Mouse (Mus musculus) kidney, postnatal 4 days (tissue): ENCODE results near the gene Plekhh3.
"Not testable (repeated sequence)": the region's sequence is repeated elsewhere in the genome, so short reads cannot be mapped to it uniquely, and the experiment has no call there.

ENCODE experiments used
- DNase-seq, 2 experiments: peaks; one replicate each; pipeline ENCODE4 v3.0.0; 2021; ENCODE audit warnings: mixed read lengths in 2 of 2

Plekhh3 gene

DNA sequence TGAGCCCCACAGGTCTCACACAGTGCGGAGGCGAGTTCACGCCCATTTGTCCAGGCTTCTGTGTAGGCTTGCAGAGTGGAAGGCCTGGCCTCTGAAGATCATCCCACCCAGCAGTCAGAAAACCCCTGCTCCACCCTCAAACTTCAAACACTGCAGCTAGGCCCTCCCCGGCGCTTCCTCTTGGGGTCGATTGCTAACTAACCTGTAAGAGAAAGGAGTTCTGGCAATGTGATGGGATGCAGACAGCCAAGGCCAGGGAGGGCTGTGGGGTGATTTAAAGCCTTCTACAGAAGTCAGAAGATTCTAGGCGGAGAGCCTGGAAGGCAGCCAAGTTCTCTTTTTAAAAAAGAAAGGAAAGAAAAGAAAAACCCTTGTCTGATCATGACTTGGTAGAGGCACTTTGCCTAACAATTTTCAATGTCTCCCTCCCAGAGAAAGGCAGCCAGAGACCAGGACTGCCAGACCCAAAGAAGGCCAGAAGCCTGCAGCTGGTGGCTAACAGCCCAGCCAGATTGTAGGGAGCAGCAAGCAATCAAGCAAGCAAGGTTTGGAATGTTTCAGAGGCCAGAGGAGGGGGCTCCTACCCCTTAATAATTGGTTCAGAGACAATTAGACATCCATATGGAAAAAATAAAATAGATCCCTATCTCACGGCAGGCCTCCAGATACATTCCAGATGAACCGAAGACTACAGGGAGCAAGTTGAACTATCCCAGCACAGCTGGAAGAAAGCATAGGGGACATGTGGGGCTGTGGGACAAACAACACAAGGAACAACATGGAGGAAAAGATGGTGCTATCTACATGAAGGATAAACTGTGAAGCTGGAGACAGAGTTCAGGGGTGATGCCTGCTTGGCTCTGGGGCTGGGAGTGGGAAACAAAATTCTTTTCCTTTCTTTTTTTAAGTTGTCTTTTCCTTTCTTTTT lies 21.7 kb downstream of the Plekhh3 start:
- peak; percentile 66 to 74 for DNase-seq

DNA sequence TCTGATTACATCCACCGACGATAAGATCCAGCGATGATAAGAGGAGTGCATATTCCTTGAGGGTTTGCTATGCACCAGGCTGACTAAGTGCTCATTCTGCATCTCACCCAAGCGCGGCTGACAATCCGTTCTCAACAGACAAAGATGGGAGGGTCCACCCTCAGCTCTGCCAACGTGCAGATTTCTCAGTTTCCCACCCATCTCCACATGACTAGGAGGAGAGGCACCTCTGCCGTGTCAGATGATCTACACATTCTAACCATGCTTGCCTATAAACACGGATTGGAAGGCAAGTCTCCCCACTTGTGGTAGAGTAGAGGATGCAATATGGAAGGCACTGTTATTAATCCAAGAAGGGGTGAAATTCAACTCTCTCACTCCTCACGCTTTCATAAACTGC lies 22.4 kb downstream of the Plekhh3 start:
- DNase-seq: no peak

DNA sequence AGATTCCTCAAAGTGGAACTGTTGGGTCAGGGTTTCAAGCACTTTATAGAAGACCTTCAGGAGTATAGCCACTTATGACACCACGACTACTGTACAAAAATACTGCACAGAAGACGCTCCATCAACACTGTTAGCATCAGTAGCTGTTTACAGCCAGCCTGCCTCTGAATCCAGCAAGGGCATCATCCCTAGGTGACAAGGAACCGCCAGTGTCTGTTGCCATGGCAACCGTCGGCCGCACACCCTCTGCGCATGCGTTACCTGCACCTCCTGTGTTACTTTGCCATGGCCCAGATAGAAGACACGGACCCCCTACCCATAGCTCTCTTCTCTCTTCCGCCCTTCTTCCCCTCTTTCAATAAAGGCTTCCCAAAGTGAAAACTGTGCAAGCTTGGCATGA lies 24.8 kb downstream of the Plekhh3 start:
- DNase-seq: peak in 1 of 2 experiments; percentile 28

DNA sequence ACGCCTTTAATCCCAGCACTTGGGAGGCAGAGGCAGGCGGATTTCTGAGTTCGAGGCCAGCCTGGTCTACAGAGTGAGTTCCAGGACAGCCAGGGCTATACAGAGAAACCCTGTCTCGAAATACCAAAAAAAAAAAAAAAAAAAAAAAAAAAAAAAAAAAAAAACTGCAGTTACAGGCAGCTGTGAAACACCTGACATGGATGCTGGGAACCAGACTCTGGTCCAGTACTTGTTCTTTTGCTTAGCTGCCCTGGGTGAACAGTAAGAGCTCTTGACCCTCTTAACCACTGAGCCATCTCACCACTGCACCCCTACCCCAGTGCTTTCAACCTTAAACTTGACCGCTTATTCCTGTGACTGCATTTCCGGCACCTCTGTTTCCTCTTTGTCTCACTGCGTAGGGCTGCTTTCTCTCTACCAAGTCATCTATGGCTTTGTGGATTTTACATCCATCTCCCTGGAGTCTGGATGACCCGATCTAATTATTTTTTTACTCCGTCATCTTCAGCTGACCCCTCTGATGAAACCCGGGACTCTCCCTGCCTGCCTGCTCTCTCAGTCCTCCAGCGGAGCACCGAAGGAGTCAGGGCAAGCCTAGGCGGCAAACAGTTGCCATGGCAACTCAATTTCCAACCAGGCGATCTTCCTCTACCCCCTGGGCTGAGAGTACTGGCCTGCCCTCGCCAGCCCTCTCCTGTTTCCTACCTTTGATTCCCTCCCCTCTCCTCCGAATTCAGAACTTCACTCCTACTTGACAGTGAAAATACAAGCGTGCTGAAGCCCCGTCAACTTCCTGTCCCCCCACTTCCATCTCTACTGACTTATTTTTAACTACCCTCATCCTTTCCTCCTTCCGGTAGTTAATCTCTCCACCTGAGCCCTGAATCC lies 27.6 kb downstream of the Plekhh3 start:
- peak; percentile 54 to 67 for DNase-seq

DNA sequence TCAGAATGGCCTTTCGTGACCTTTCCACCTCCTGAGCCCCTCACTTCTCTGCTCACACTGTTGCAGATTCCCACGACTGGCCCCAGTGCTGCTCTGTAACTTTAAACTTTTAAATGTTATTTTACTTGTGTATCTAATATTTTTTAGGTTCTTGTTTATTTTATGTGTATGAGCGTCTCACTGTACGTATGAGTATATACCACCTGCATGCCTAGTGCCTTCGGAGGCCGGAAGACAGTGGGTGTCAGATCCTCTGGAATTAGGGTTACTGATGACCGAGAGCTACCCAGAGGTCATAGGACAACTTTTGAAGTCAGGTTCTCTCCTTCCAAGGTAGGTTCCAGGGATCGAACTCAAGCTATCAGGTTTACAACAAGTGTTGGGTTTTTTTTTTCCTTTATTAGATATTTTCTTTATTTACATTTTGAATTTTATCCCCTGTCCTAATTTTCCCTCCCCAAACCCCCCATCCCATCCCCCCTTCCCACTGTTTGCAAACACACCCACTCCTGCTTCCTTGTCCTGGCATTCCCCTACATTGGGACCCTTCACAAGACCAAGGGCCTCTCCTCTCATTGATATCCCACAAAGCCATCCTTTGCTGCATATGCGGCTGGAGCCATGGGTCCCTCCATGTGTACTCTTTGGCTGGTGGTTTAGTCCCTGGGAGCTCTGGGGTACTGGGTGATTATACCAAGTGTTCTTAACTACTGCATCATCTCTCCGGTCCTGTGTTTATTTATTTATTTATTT lies 28.8 kb downstream of the Plekhh3 start:
- DNase-seq: no peak

DNA sequence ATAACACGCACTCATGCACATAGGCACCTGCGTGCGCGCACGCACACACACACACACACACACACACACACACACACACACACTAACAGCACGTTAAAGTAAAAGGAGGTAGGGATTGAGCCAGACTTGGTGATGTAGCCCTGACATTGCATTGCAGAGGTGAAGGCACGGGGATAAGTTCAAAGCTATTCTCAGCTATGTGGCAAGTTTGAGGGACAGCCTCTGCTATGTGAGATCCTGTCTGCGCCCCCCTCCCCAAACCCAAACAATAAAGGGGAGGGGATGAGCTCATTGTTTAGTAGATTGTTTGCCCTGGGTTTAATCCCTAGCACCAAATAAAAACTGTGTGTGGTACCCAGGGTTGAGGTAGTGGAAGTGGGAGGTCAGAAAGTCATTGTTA lies 30.1 kb downstream of the Plekhh3 start:
- DNase-seq: no peak

DNA sequence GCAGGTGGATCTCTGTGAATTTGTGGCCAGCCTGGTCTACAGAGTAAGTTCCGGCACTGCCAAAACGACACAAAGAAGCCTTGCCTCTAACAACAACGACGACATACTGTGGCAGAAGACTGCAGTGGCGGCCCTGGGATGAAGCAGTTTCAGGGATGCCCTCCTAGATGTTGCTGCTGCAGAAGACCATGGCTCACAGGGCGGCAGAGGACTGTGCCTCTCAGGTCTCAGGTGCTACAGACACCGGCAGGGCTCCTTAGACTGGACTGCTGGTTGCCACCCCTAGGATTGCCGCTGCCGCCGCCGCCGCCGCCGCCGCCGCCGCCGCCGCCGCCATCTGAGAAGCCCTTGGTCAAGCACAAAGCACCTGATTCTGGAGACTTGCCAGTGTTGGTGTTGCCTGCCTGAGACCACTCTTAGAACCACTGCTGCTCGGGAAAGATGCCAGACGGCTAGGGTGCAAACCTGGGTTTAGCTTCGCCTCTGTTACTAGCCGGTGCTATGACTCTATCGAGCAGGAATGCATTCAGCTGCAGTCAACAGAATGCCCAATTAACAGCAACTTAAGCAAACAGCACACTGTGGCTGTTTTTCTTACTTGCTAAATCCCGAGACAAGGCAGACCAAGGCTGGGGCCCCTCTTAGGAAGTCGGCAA lies 30.9 kb downstream of the Plekhh3 start:
- peak in 1 of 2 experiments; percentile 55 for DNase-seq

DNA sequence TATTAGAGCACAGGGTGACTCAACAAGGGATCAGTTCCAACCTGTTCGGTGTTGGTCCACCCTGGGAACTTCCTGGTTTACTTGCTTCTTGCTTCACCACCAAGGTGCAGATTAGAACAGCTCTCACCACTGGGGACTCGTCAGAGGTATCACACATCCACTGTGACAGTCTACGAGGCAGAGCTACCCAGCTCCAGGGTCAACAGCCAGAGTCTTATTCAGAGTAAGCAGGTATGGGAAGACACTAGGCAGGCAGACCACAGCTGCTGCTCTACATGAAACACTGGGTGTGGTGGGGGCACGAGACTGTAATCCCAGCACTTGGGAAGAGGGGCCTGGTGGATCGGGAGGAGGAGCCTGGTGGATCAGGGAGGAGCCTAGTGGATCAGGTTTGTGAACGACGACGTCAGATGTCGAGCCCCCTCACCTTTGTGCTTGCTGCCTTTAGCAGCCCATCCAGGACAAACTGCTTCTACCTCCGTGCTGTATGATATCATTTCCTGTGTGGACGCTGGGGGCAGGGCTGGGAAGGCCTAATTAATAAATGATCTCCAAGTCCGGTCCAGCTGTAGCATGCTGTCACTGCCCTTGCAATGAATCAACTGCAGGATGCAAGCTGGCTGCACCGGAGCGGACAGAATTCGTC lies 32.5 kb downstream of the Plekhh3 start:
- DNase-seq: peak; percentile 80 to 87

DNA sequence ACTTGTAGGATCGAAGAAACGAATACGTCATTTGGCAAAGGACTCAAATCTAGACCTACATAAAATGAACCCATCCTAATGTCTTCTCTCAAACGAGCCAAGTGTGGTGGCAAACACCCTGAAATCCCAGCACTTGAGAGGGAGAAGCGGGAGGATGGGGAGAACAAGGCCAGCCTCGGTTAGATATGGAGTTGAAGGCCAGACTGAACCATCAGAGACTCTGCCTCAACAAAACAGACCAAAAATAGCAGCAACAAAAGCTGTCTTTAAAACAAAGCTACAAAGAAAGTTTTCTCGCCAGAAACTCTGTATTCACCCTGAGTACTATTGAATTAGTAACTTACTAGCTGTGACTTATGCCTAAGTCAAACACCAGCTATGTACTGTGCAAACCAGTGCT lies 34.2 kb downstream of the Plekhh3 start:
- DNase-seq: no peak

DNA sequence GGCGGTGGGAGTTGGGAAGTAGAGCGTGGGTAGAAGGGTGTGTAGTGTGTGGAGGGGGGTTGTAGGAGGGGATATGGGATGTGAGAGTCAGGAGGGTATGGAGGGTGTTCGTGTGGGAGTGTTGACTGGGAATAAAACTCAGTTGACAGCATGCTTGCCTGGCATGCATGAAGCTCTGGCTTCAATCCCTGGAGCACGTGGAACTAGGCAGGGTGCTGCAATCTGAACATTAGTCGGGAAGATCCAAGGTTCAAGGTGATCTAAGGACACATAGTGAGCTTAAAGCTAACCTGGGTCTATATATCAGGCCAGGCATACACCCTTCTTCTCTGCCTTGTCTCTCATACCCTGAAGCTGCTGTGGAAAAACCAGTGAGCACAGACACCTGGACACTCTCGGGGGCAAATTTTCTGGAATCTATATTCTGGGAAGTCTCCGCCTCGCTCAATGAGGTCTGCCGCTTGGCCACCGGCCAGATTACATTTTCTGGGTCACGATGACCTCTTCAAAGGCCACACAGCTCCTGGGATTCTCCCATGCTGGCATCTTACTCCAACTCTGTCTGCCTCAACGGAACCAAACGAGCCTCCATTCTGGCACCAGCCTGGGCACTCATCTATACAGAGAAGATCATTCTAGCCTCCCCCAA lies 36.8 kb downstream of the Plekhh3 start:
- no peak for DNase-seq

DNA sequence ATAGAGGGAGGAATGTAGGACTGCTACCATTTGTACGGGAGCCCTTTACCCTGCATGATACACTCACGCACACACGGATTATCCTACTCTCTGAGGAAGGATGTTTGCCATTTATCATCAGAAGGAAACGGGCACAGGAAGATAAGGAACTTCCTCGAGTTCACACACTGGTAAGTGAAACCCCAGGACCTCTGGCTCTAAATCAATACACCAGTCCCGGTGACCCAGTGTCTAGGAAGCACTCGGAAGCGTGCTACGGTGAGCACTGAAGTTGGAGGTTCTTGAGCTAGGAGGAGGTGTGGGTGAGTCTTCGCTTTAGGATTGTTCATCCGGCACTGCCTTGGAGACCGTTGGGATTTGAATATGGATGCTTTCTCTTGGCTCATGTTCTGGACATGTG lies 38.1 kb downstream of the Plekhh3 start:
- peak in 1 of 2 experiments; percentile 37 for DNase-seq

DNA sequence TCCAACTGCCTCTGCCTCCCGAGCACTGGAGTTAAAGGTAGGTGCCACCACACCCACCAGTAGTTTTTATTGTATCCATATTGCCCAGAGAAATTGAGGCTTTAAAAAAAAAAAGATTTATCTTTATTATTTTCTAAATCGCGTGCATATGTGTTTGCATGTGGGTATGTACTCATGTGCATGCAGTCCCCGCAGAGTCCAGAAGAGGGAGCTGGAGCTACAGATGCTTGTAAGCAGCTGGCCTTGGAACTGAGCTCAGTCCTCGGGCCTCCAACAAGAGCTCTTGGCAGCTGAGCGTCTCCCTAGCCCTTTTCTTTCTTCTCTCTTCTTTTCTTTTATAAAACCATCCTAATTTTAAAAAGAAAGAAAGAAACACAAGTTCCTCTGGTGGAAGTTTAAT lies 39.5 kb downstream of the Plekhh3 start:
- DNase-seq: peak; percentile 68 to 72

DNA sequence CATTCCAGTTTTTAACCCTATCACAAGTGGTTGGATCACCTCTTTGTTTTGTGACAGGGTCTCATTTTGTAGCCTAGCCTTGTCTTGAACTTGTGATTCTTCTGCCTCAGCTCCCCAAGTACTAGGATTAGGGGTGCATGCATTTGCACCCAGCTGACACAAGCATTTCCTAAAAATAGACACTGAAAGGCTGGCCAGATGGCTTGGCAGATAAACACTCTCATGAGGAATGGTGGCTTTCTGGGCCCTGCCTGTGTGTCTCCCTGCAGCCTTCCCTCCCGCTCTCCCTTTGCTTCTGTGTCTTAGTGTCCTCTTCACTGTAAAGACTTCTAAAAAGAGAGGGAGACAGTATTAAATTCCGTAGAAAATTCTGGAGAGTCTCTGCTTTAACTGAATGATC lies 40.0 kb downstream of the Plekhh3 start:
- no peak for DNase-seq

DNA sequence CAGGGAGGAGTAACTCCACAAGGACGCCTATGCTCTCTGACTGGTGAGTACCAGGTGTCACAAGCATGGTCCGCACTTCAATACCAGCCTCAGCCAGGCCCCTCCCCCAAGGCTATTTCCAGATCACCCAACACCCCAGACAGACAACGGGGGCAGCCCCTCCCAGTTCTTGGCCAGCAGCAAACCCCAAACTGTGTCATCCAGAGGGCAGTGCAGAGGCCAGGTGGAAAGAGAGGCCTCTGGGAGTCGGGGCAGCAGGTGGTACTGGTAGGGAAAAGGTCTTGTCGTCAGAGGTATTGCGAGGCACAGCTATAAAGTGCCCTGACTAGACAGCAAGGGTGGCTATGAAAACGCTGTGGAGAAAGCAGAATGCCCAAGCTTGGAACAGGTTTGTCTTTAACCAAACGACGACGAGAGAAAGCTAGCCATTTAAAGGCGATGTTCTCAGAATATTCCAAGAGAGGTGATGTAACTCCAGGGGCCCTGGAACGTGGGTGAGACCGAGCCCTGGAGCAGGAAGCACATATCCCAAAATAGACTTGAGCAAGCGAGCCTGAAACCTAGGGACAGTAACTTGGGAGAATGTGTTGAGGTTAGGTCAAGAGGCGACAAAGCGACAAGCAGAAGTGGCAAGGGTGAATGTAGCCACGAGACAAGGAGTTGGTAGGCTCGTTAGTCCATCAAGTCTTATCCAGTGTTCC lies 40.9 kb downstream of the Plekhh3 start:
- DNase-seq: peak in 1 of 2 experiments; percentile 28

DNA sequence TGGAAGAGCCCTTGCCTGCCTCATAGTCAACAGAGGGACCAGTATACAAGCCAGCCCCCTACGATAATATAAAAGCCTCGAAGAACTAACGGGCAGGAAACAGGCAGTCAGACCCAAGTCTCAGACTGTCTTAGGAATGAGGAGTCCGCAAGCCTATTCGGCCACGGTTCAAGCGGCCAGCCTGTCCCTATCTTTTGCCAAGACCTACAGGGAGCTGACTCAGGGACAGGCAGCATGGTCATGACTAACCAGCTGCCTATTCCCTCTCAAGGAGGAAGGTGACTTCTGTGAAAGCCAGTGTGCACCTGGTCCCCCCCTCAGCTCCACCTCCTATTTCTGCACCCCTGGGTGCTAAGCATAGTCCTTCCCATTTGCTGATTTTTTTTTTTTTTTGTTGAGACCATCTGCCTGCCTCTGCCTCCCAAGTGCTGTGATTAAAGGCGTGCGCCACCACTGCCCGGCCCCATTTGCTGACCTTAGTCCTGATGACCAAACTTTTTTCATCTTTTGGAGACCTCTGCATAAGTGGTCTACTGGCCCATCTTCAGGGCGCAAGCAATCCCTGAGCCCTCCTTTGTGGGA lies 42.1 kb downstream of the Plekhh3 start:
- no peak for DNase-seq

DNA sequence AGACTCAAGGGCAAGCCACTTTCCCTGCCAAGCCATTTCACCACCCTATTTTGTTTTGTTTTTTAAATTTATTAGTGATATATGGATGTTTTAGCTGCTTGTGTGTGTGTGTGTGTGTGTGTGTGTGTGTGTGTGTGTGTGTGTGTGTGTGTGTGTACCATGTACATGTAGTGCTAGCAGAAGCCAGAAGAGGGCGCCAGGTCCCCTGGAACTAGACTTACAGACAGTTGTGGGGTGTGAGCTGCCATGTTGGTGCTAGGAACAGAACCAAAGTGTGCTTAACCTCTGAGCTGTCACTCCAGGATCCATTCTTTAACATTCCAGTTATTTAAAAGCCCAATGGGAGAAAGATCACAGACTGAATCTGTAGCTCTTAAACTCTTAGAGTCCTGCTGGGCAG lies 44.1 kb downstream of the Plekhh3 start:
- DNase-seq: peak; percentile 30 to 49

DNA sequence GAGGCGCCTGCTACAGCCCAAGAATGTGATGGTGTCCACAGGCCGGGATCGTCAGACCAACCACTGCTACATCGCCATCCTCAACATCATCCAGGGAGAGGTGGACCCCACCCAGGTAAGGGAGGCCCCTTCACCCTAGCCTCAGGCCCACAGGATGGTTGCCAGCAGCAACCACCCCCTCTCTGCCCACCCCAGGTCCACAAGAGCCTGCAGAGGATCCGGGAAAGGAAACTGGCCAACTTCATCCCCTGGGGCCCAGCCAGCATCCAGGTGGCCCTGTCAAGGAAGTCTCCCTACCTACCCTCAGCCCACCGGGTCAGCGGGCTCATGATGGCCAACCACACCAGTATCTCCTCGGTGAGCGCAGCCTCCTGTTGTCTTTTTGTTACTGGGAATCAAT lies 46.1 kb downstream of the Plekhh3 start:
- not testable (repeated sequence) for DNase-seq

DNA sequence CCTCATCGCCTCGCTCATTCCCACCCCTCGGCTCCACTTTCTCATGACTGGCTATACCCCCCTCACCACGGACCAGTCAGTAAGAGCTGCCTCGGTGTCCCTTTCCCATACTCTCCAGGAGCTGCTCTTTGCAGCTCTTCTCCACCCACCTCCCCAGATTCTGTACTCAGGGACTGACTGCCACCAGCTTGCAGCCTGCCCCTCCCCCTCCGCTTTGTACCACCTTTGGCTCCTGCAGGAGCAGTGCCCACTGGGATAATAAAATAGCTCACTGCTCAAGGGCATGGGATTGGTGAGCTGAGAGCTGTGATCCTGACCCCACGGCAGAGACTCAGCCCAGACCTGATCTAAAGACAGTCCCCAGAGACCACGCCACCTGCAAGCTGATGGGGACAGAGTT lies 46.7 kb downstream of the Plekhh3 start:
- peak in 1 of 2 experiments; percentile 25 for DNase-seq

DNA sequence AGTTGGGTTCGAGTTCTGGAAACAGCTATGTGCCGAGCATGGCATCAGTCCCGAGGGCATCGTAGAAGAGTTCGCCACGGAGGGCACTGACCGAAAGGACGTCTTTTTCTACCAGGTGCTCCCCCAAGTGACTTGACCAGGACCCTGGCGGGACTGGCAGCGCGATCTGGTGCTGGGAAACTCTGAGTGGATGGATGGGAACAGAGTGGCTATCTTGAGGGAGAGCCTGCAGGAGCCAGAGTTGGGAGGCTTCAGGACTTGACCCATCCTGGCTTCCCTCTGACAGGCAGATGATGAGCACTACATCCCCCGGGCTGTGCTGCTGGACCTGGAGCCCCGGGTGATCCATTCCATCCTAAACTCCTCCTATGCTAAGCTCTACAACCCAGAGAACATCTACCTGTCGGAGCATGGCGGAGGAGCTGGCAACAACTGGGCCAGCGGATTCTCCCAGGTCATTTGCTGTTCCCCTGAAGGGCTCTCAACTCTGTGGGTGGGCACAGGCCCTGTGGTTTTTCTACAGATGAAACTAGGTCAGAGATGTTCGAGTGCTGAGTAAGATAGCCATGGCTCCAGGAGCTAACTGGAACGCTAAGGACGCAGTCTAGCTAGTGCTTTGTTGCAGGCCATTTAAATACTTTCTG lies 50.5 kb downstream of the Plekhh3 start:
- DNase-seq: no peak
